In the genomic region with DNA sequence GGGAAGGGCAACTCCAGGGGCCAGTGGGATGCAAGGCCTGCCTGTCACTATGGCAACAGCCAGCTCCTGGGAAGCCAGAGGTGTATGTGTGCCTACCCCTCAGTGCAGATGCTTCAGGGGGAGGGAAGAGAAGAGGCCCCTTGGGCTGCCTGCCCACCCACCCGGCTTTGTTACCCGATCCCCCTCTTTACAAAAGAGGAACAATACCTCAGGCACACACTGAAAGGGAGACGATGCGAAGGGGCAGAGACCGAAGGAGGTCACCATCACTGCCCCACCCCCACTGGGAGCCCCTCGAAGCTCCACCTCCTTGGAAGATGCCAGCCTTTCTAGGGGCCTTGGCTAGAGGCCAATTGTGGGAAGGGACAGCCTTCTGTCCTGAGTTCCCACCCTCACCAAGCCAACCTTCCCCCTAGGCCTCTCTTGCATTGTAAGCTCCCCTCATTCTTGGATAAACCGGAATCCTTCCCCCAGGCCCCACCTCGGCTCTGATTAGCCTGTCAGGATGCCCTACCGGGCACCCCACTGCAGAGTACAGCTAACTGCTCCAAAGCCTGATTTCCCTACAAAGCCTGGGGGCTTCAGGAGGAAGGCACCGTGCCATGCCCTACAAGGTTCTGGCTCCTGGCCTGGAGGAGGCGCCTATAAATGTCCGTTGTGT, we compare ENCODE assay signal across 11 mouse cellular contexts. TPM values are rescaled to one million over a fixed set of nuclear protein-coding genes. Genes with fewer than 3 reads are reported as not detected.
A peak's percentile ranks its signal among the peaks of the same experiment; 100 is the strongest.
DNase-seq lines count a peak whose midpoint lies in the region; ATAC-seq lines count a peak whose summit lies in the region.
"Had no signal": no experiment of that assay in that cellular context is flagged by ENCODE, and none has a peak within 500 bp of the region (broad histone marks: within the 10 kb centered on the region; RNA-seq: fewer than 3 reads in every experiment).

No protein-coding gene starts in this region.

- 0 out of 2 replicates have a peak overlapping the region, but pooled peaks have one; percentile 8 for H3K27ac ChIP-seq in kidney, embryonic 15.5 days
- H3K27ac ChIP-seq in kidney, embryonic 16.5 days (ENCODE audit: low read length), result no peak overlapping the region
- peak overlapping the region; percentile 39 for H3K27ac ChIP-seq in embryonic facial prominence, embryonic 15.5 days (replicated peaks)
- H3K27ac ChIP-seq in limb, embryonic 10.5 days, result peak overlapping the region; percentile 79
- peak overlapping the region; percentile 69 for H3K27ac ChIP-seq in neural tube, embryonic 12.5 days

- no peaks in the 10 kb centered on the region for H3K36me3 ChIP-seq in kidney, embryonic 15.5 days
- H3K36me3 ChIP-seq in kidney, embryonic 16.5 days (ENCODE audit: insufficient read depth, low read length), result no peaks in the 10 kb centered on the region
- no peaks in the 10 kb centered on the region for H3K36me3 ChIP-seq in embryonic facial prominence, embryonic 15.5 days
- no peaks in the 10 kb centered on the region for H3K36me3 ChIP-seq in limb, embryonic 10.5 days
- no peaks in the 10 kb centered on the region for H3K36me3 ChIP-seq in neural tube, embryonic 12.5 days

- WGBS in kidney, embryonic 15.5 days, result 8% methylated on average over 12 of the region's 12 CpGs
- WGBS in kidney, embryonic 16.5 days, result 5% methylated on average over 12 of the region's 12 CpGs
- 6% methylated on average over 10 of the region's 12 CpGs for WGBS in embryonic facial prominence, embryonic 15.5 days
- WGBS in limb, embryonic 10.5 days, result 14% methylated on average over 12 of the region's 12 CpGs
- WGBS in neural tube, embryonic 12.5 days, result 1% methylated on average over 12 of the region's 12 CpGs

- H3K4me2 ChIP-seq in kidney, embryonic 15.5 days, result no peak overlapping the region
- no peak overlapping the region for H3K4me2 ChIP-seq in kidney, embryonic 16.5 days (replicated peaks; ENCODE audit: low read depth, low read length)
- peak overlapping the region; percentile 0; the same call in 1 of the 2 replicates for H3K4me2 ChIP-seq in embryonic facial prominence, embryonic 15.5 days (replicated peaks)
- H3K4me2 ChIP-seq in neural tube, embryonic 12.5 days (replicated peaks), result peak overlapping the region; percentile 10

- H3K4me1 ChIP-seq in kidney, embryonic 15.5 days, result peaks cover 34% of the 10 kb centered on the region
- H3K4me1 ChIP-seq in kidney, embryonic 16.5 days (ENCODE audit: insufficient read depth, low read length), result peaks cover 23% of the 10 kb centered on the region
- peaks cover 40% of the 10 kb centered on the region for H3K4me1 ChIP-seq in embryonic facial prominence, embryonic 15.5 days
- peaks cover 46% of the 10 kb centered on the region for H3K4me1 ChIP-seq in limb, embryonic 10.5 days
- H3K4me1 ChIP-seq in neural tube, embryonic 12.5 days, result peaks cover 43% of the 10 kb centered on the region

- no peaks in the 10 kb centered on the region for H3K9me3 ChIP-seq in kidney, embryonic 15.5 days (replicated peaks)
- H3K9me3 ChIP-seq in kidney, embryonic 16.5 days (ENCODE audit: low read length), result peaks cover 5% of the 10 kb centered on the region; the same call in 1 of the 2 replicates
- no peaks in the 10 kb centered on the region for H3K9me3 ChIP-seq in embryonic facial prominence, embryonic 15.5 days (replicated peaks)
- no peaks in the 10 kb centered on the region for H3K9me3 ChIP-seq in limb, embryonic 10.5 days (replicated peaks)
- no peaks in the 10 kb centered on the region for H3K9me3 ChIP-seq in neural tube, embryonic 12.5 days

- no peak overlapping the region for H3K9ac ChIP-seq in kidney, embryonic 15.5 days
- H3K9ac ChIP-seq in kidney, embryonic 16.5 days (replicated peaks; ENCODE audit: low read length), result no peak overlapping the region
- no peak overlapping the region for H3K9ac ChIP-seq in embryonic facial prominence, embryonic 15.5 days
- no peak overlapping the region for H3K9ac ChIP-seq in neural tube, embryonic 12.5 days

- no peak overlapping the region for H3K4me3 ChIP-seq in kidney, embryonic 15.5 days (replicated peaks)
- no peak overlapping the region for H3K4me3 ChIP-seq in kidney, embryonic 16.5 days (ENCODE audit: low read length)
- H3K4me3 ChIP-seq in embryonic facial prominence, embryonic 15.5 days (replicated peaks), result no peak overlapping the region
- H3K4me3 ChIP-seq in limb, embryonic 10.5 days, result peak overlapping the region; percentile 1; the same call in 1 of the 2 replicates
- H3K4me3 ChIP-seq in neural tube, embryonic 12.5 days, result no peak overlapping the region

- H3K27me3 ChIP-seq in kidney, embryonic 15.5 days, result peaks cover 22% of the 10 kb centered on the region
- peaks cover 20% of the 10 kb centered on the region for H3K27me3 ChIP-seq in kidney, embryonic 16.5 days (ENCODE audit: insufficient read depth, low read length)
- H3K27me3 ChIP-seq in embryonic facial prominence, embryonic 15.5 days, result peaks cover 21% of the 10 kb centered on the region
- peaks cover 27% of the 10 kb centered on the region for H3K27me3 ChIP-seq in limb, embryonic 10.5 days (ENCODE audit: low read depth, poor library complexity, severe bottlenecking)
- peaks cover 12% of the 10 kb centered on the region for H3K27me3 ChIP-seq in neural tube, embryonic 12.5 days (replicated peaks)

- ATAC-seq in kidney, embryonic 15.5 days (replicated peaks; ENCODE audit: low FRiP score), result no peak
- no peak for ATAC-seq in kidney, embryonic 16.5 days (ENCODE audit: low FRiP score, low TSS enrichment)
- peak; percentile 35; the same call in 1 of the 2 replicates for ATAC-seq in embryonic facial prominence, embryonic 15.5 days (ENCODE audit: insufficient number of reproducible peaks, low FRiP score, low TSS enrichment, low read depth)
- peak; percentile 80 for ATAC-seq in neural tube, embryonic 12.5 days (ENCODE audit: low FRiP score, low read depth)
- no peak for ATAC-seq in megakaryocyte, adult 5-6 weeks (ENCODE audit: poor library complexity, severe bottlenecking)

- no peak for DNase-seq in limb, embryonic 10.5 days (ENCODE audit: low spot score)
- no peak for DNase-seq in frontal cortex, postnatal 10 days (ENCODE audit: low spot score in 2 of 2)
- DNase-seq in c-Kit-positive CD71-positive TER-119-positive erythroid progenitor cells, embryonic 14.5 days (ENCODE audit: low spot score), result no peak
- DNase-seq: adrenal gland, postnatal 10 days; kidney, adult 18-20 months; right cerebral cortex, postnatal 25 days had no signal

RNA-seq across cellular contexts. Expression of gene Fzd9, which starts 2.8 kb away (rescaled TPM):
- polyA plus RNA-seq in kidney, embryonic 15.5 days (2015; fragmentation: Nextera tagmentation; extraction: Ambion mirVana), result 1.7 and 2.0 TPM in 2 replicates
- polyA plus RNA-seq in kidney, embryonic 16.5 days (2015; fragmentation: Nextera tagmentation; extraction: Ambion mirVana), result 0.72 and 0.77 TPM in 2 replicates
- 16.0 and 16.2 TPM in 2 replicates for polyA plus RNA-seq in embryonic facial prominence, embryonic 15.5 days (2015; fragmentation: Nextera tagmentation; extraction: Ambion mirVana)
- 0.25 and 1.7 TPM in 2 replicates for polyA plus RNA-seq in limb, embryonic 10.5 days (2016; fragmentation: Nextera tagmentation; extraction: Ambion mirVana)
- polyA plus RNA-seq in neural tube, embryonic 12.5 days (2016; fragmentation: Nextera tagmentation; extraction: Ambion mirVana), result 11.9 and 14.5 TPM in 2 replicates
- not detected in 2 replicates for total RNA-seq in megakaryocyte, adult 5-6 weeks (2015)
- total RNA-seq in megakaryocyte, adult 5-6 weeks (2017), result 0.26 TPM in 1 of 2 replicates, not detected in the other

Comparison
In these comparisons a context has a peak if more than half of its experiments do, and no peak if none do; other contexts are left out.
1. ATAC-seq: peak in embryonic facial prominence, embryonic 15.5 days (single experiment) and neural tube, embryonic 12.5 days (single experiment); none in kidney, embryonic 15.5 days (single experiment), kidney, embryonic 16.5 days (single experiment) and megakaryocyte, adult 5-6 weeks (single experiment).
2. H3K4me2 ChIP-seq: peak in embryonic facial prominence, embryonic 15.5 days (single experiment) and neural tube, embryonic 12.5 days (single experiment); none in kidney, embryonic 15.5 days (single experiment) and kidney, embryonic 16.5 days (single experiment).